Mouse (Mus musculus) A20 (cell line): ENCODE results near the gene Amz2.
A peak's percentile ranks its signal among the peaks of the same experiment; 100 is the strongest.

Experiments used
- DNase-seq: peaks from one replicate; pipeline ENCODE4 v3.0.0-alpha.2; 2011; ENCODE audit warnings: low read depth, low spot score

The Amz2 gene

DNA sequence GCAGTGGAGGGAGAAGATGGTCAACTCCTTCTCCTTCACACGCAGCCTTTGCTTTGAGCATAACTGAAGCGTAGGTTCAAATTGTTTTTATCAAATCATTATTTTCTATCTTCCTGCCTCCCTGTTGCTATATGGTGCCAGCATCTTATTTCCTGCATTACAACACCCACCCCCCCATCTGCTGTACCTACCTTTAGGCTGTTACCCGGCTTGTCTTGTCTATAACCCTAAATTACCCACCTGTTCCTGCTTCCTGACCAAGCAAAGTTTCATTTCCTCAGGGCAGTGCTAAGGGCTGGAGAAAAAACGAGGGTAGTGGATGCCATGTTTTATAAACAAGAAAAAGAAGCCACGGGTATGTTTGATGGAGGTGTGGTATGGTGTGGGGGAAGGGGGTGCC is 4.5 kb upstream of the Amz2 start:
- DNase-seq, result peak; percentile 84

DNA sequence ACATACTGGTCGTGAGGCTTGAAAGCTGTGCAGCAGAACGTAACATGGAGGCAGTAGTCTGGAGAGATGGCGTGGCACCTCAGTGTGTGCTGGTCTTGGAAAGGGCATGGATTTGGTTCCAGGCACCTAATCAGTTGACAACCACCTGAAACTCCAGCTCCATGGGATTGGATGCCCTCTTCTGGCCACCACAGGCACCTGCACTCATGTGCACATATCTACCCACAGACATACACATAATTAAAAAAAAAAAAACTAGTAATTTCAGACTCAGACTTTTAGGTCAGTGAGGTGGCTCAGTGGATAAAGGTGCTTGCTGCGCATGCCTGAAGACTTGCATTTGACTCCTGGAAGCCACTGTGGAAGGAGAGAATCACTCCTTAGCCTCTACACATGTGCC is 3.5 kb upstream of the Amz2 start:
- DNase-seq, result no peak

DNA sequence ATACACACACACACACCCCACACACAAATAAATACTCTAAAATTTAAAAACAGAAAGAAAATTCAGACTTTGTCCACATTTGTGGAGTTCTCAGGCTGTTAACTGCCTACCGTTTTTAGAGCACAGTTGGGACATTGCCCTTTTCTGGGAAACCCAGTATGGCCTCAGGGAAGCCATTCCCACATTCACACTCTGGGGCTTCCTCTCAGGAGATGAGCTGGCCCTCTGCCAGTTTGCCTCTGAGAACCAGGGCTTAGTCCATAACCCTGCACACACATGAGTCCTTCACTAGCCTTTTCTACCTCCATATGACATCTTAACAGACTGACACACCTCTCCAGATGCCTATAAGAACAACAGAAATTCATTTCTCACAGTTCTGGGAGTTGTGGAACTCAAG is 2.5 kb upstream of the Amz2 start:
- no peak for DNase-seq

DNA sequence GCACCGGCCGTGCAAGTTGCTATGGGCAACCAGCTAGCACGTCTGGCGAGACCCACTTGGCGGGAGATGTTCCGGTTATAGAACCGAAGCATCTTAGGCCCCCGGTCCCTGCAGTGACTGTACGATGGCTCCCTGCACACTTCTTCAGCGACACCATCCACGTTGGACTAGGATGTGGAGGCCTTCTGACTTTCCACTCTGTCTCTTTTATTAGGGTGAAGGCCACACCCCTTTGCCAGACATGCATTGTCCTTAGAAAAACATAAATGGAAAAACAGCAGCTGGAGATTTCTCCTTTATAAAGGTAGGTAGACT is 483 bp downstream of the Amz2 start:
- no peak for DNase-seq

DNA sequence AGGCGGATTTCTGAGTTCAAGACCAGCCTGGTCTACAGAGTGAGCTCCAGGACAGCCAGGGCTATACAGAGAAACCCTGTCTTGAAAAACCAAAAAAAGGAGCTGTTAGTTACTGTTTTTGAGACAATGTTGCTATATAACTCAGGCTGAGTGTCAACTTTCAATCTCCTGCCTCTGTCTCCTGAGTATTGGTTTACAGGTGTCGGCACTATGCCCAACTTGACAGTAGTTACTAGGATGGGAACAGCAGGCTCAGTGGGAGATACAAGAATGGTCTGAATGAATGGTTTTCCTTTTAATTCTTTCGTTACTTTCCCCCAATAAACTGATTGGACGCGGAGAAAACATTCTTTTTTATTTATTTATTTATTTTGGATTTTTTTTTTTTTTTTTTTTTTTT is 1.6 kb downstream of the Amz2 start:
- DNase-seq, result peak; percentile 51

DNA sequence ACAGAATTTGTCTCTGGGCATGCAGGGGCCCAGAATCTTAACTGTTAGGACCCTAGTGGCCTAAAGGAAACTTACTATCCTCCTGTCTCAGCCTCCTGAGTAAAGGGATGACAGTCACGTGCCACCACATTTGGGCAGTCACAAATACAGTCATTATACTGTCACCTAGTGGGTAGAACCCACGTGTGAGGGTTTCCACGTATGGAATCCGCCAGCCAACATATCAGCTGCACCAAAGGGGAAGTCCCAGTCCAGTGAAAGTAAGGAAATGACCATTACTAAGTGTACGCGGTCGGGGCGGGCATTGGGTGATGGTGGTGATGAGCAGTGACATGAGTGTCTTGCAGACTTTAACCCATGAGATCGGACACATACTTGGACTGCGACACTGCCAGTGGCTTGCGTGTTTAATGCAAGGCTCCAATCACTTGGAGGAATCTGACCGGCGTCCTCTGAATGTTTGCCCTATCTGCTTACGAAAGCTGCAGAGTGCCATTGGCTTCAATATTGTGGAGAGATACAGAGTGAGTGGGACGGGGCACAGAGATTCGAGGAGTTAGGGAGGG is 8.6 kb downstream of the Amz2 start:
- no peak for DNase-seq

DNA sequence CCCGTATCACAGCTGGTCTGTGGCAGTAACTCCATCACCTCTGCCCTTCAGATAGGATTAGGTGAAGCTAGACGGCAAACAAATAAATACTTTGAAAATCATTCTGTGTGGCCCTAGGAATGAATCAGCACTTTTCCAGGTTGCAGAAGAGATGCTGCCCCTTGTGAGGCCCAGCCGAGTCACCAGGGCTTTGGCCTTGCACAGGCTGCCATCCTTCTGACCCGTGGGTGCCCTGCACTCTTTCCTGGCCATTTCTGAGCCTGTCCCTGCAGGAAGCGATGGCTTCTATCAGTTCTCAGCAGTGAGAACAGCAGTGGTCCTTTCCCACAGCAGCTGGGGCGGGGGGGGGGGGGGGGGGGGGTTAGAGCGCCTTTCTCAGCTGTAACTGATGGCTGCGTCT is 11.1 kb downstream of the Amz2 start:
- DNase-seq, result no peak

DNA sequence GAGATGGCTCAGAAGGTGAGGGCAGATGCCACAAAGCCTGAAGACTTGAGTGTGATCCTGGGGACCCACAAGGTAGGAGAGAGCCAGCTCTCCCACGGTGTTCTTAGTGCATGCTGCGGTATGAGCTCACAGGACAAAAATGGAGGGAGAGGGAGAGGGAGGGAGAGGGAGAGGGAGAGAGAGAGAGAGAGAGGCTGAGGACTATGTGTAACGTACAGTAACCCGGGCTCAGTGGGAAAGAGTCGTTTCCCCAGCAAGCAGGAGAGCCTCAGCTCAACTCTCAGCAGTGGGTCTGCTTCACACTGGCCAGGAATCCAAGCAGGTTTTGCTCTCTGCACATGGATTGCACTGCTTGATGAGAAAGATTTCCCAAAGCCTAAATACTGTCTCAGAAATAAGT is 13.5 kb downstream of the Amz2 start:
- DNase-seq, result no peak

DNA sequence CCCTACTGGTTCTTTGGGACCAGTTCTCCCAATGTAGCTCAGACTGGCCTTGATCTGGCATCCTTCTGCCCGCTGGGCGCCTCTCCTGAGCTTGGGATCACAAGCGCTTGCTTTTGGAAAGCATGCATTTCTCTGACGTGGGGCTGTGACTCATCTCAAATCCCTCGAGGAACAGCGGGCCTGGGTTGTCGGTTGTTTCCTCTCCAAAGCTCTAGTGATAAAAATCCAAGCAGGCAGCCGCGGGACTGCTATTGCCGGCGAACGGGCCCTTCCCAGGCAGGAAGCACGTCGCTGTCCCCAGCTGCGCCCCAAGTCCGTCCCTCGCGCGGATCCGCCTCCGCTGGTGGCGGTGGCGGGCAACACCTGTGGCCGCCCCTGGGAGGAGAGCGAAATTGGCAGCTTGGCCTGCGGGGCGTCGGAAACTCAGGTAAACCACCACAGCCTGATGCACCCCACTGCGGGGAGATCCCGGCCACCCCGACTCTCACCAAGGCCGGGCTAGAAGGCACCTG is 14.1 kb downstream of the Amz2 start:
- DNase-seq, result peak; percentile 95

DNA sequence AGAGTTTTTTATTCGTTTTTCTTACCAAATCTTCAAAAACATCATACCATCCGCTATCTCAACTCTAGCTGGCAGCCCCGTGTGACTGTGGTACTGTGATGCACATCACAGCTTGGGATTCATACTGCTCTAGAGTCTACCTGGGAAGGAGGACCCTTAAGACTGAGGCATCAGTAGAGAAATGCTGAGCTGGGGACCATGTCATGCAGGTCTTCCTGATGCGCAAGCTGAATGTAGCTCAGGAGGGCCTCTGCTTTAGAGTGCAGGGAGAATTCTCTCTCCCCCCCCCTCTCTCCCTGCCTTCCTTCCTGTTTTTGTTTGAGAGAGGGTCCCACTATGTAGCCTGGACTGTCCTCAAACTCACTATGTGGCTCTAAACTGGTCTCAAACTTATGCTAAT is 14.9 kb downstream of the Amz2 start:
- peak; percentile 70 for DNase-seq

DNA sequence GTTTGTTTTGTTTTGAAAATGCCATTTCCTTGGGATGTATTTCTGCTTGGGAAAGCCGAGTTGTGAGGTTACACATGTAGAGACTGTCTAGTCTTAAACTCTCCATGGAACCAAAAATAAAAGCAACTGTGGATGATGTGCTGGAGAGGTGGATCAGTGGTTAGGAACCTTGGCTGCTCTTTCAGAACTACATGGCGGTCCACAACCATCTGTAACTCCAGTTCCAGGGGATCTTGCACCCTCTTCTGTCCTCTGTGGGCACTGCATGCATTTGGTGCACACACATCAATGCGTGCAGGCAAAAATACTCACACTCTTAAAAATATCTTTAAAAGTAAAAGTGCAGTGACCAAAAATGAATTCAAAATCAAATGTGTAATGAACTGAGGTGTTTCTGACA is 15.4 kb downstream of the Amz2 start:
- peak; percentile 86 for DNase-seq

DNA sequence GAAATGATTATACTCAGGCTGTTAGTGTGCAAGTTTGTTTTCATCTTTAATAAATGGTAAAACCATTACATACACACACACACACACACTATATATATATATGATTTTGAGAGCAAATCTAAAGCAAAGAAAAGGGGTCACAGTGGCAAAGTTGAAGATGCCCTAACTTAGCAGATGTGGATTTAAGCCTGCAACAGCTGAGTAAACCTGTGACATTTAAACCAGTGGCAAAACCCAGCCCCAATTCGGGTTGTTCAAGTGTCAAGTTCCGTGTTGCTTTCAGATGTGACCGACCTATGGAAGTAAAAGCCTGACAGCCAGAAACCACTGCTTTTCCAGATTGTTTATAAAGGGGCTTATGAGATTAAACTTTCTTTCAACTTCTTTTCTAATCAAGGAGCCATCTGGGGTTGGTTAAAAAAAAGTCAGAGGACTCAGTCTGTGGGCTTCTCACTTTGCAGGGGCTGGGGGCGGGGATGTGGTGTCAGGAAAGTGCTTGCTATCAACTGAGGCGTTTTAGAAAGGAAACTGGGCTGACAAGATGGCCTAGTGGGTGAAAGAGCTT is 16.5 kb downstream of the Amz2 start:
- no peak for DNase-seq

DNA sequence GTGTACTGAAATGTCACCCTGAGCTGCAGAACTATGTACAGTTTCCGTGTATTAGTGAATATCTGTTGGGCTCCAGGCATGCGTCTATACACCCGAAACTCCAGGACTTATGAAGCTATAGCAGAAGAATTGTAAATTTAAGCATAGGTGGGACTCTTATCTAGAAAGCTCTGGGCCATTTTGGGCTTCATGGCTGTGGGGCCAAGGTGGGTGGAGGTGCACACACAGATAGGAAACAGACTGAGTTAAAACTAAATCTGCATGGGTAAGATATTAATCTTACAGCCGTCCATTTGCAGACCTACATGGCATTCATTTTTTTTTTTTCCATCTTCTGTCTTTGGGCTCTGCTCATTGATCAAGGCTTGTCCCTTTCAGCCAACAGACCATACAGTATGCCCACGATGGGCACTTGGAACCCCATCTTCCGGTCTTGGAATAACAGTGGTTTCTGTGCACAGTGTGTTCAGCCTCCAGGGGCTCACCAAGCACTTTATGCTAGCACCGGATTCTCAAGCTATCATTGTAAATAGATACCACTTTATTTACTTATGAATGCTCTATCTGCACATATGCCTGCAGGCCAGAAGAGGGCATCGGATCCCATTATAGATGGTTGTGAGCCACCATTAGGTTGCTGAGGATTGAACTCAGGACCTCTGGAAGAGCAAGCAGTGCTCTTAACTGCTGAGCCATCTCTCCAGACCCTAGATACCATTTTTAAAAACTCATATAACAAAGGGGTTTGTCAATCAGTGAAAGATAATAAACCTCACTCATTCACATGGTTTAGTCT is 17.9 kb downstream of the Amz2 start:
- DNase-seq, result peak; percentile 34

DNA sequence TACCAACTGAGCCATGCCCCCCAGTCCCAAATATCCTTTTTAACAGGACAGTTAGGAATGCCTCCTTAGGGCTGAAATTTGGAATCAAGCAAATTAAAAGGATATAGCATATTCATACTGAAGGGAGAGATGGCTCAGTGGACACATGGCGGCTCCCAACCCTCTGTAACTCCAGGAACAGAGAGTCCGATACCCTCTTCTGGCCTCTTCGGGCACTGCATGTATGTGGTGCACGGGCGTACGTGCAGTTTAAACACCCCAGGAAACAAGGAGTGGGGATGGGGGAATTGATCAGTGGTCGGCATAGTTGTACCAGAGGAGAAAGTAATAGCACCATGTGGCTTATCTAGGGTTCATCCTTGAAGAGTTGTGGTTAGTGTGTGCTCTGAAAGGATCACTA is 18.9 kb downstream of the Amz2 start:
- DNase-seq, result peak; percentile 49

DNA sequence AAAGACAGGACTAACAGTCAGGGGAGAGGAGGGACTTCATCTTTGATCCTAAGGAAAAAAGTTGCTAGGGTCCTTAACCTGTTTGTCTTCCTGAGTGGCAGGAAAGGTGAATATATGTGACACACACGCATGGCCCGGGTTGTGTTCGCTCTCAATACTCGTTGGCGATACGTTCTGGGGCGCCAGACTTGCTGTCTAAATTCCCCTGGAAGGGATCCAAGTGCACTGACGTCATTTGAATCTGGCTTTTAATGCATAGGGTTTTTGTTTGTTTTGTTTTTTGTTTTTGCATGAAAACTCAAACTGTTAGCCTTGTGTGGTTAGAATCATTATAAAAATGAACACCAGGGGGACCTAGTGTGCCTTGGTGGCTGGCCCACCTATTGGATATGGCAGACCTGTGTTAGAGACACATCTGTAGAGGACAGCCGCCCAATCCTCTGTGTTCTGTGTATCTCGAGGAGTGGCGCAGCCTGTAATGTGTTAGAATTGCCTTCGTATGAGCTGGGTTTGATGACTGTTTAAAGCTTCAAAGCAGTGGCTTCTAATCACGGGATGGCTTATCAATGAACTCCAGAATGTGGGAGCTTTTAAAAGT is 19.8 kb downstream of the Amz2 start:
- peak; percentile 74 for DNase-seq

DNA sequence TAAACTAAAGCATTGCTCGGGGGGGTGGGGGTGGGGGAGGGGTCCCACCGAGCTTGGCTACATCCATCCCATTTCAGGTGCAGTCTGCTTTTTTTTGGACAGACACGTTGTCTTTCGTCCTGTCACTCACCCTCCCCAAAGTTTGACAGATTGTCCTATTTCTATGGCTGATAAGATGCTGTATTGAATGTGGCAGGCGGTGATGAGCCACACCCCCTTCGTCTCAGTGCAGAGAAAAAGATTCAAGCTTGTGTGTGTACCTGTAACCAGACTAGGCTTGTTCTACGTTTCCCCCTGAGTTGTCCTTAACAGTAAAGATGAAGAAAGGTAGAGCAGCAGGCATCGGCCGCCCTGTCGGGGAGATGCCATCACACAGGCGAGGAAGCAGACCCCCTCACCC is 25.4 kb downstream of the Amz2 start:
- no peak for DNase-seq

DNA sequence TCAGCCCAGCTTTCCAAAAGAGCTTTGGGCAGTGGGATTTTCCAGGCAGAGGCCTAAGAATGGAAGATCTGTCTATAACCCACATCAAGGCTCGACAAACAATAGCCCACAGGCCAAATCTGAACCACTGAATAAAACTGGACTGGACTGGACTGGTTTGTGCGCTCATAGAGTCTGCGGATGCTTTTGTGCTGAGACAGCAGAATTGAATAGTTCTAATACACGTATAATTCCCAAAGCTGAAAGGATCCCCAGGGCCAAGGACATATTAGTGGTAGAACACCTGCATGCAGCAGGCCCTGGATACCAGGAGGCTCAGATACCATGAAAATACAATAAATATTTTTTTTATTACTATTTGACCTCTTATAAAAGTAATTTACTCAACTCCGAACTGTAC is 30.5 kb downstream of the Amz2 start:
- no peak for DNase-seq

DNA sequence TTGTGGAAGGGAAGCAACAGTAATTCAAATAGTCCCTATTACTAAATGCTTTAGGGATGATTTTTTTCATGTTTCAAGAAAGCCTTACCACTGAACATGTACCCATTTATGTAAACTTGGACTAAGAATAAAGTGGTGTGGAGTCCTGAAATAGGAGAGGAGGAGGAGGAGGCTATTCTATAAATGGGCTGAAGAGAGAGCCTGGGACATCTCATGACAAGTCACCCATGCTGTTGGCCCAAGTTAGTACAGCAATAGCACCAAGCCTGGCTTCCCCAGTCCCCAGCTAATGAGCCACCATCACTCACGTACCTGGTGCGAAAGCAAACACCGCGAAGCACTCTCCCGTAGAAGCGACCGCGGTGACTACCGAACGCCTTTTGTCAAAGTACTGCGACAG is 32.4 kb downstream of the Amz2 start:
- DNase-seq, result no peak

DNA sequence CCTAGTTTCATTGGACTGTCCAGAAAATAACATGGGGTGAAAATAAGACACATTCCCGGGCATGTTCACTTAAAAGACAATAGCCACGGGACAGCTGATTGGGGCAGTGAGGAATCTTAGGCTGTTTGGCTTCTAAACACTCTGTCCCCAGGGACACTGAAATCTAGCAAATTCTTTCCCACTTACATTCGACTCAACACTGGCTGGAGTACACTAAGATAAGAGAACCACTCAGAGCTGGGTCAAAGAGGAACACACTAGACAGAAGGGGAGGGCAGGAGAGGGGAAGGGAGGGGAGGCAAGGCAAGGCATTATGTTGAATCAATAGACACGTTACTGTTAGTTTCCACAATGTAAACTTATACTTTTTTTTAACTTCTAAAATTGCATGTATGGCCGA is 34.8 kb downstream of the Amz2 start:
- no peak for DNase-seq

DNA sequence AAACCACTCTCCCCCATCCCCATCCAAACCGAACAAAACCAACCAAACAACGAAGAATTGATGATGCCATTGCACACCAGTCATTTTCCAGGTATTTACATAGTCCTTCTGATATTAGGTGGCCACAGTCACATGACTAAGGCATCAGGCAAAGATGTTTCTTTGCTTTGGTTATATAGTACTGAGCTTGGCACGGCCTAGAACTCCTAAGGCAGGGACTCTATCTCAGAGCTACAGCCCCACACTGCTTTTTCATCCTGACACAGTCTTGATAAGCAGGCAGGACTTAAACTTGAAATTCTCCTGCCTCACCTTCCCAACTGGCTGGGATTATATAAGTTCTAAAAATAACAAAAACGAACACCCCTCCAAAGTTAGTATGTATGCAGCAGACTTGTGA is 39.3 kb downstream of the Amz2 start:
- DNase-seq, result no peak

DNA sequence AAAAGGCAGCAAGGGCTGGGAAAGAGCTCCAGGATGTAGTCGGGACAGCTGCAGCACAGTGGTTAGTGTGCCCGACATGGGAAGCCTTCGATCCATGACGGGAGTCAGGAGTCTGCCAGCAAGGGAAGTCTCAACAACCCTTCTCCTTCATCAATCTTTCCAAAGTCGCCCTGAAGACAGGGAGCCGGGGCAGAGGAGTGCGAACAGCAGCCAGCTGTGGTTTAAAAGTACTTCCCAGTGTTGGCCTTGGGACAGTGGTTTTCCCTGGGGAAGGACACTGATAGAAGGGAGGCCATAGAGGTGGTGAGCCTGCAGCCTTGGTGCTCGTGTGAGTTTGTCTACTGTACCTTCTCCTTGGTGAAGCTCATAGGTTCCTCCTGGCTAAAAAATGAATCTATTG is 41.2 kb downstream of the Amz2 start:
- no peak for DNase-seq

DNA sequence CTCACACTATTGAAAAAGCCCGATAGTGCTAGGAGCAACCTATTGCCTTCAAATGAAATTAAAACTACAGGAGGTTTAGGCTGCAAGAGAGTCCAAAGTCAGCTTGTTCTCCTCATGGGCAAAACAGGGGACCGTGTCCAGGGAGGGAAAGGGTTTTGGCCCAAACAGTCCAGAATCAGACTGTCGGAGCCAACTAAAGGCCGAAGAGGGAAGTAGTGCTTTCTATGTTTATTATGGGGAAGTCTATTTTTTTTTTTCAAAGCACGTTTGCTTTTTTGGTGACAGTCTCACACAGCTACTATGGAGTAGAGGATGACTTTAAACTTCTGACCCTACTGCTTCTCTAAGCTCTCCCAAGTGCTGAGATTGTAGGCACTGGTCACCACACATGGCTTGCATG is 42.4 kb downstream of the Amz2 start:
- peak; percentile 59 for DNase-seq

DNA sequence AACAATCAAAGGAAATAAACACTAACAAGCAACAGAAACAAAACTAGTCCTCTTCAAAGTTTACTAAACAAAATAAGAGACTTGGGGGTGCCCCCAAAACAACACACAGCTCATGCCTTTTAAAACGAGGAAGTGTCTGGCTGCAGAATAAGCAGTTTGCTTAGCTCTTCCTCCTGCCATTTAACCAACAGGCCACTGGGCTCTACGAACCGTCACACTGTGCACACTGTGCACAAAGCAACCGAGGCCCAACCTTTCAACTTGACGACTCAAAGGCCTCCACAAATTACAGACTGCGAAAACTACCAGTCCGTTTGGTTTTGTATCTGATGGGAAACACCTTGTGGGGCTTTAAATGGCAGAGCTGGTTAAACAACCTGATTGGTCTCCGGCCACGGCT is 44.4 kb downstream of the Amz2 start:
- peak; percentile 81 for DNase-seq
